Mouse (Mus musculus) heart, adult 18-20 months (tissue): Measurements from ENCODE around the gene Glyat. TPM values are rescaled to one million over a fixed set of nuclear protein-coding genes. Genes with fewer than 3 reads are reported as not detected.
A peak's percentile ranks its signal among the peaks of the same experiment; 100 is the strongest.
"Not testable (repeated sequence)": the region's sequence is repeated elsewhere in the genome, so short reads cannot be mapped to it uniquely, and the experiment has no call there.

Source experiments
- DNase-seq, 2 experiments: peaks; one replicate each; pipeline ENCODE4 v3.0.0; 2021 to 2022; ENCODE audit warnings: mixed read lengths in 1 of 2
- long read RNA-seq, 2 experiments: library from polyadenylated mRNA; stranded (forward); transcript quantifications; one replicate each; pipeline ENCODE4 v2.0.0; 2021
- total RNA-seq, 2 experiments: library from RNA; stranded (reverse); gene quantifications; 2 replicates each; pipeline ENCODE4 v1.2.3; 2021

Glyat gene
- not detected for total RNA-seq
- long read RNA-seq, experiment 1: 0 reads
- long read RNA-seq, experiment 2: 0 reads

GRCm38 (mm10) chr19:12633176-12633575 lies at the start of gene Glyat:
Gene Glyat (plus strand): TSS chr19:12633308.
- no peak for DNase-seq

GRCm38 (mm10) chr19:12585310-12585709 lies 47.8 kb upstream of the Glyat start:
- DNase-seq: peak; percentile 30 to 60

- peak; percentile 83 to 85 for DNase-seq
These were observed 41.2 kb upstream of the Glyat start for GRCm38 (mm10) chr19:12591908-12592307.

- no peak for DNase-seq
These were observed 38.0 kb upstream of the Glyat start for GRCm38 (mm10) chr19:12595135-12595529.

GRCm38 (mm10) chr19:12595530-12596289 lies 37.4 kb upstream of the Glyat start:
- DNase-seq: peak; percentile 55 to 58

GRCm38 (mm10) chr19:12596290-12597072 lies 36.6 kb upstream of the Glyat start:
- no peak for DNase-seq

GRCm38 (mm10) chr19:12597073-12597405 lies 36.1 kb upstream of the Glyat start:
- DNase-seq: no peak

GRCm38 (mm10) chr19:12598674-12599073 lies 34.4 kb upstream of the Glyat start:
- DNase-seq: no peak

GRCm38 (mm10) chr19:12599674-12600073 lies 33.4 kb upstream of the Glyat start, which contains the start of gene Gm4952:
Gene Gm4952 (plus strand): TSS chr19:12599974.
- no peak for DNase-seq

- no peak for DNase-seq
These were observed 32.2 kb upstream of the Glyat start for GRCm38 (mm10) chr19:12600684-12601480.

- no peak for DNase-seq
These were observed 24.8 kb upstream of the Glyat start for GRCm38 (mm10) chr19:12608336-12608735.

- DNase-seq: no peak
These were observed 19.5 kb upstream of the Glyat start for GRCm38 (mm10) chr19:12613646-12614045.

GRCm38 (mm10) chr19:12634259-12634658 lies 1.2 kb downstream of the Glyat start:
- no peak for DNase-seq

- DNase-seq: no peak
These were observed 1.9 kb downstream of the Glyat start for GRCm38 (mm10) chr19:12634963-12635362.

- no peak for DNase-seq
These were observed 3.8 kb downstream of the Glyat start for GRCm38 (mm10) chr19:12636863-12637262.

- no peak for DNase-seq
These were observed 4.9 kb downstream of the Glyat start for GRCm38 (mm10) chr19:12638049-12638448.

GRCm38 (mm10) chr19:12649511-12649910 lies 16.4 kb downstream of the Glyat start:
- DNase-seq: no peak

GRCm38 (mm10) chr19:12666156-12666555 lies 33.0 kb downstream of the Glyat start:
- no peak for DNase-seq

GRCm38 (mm10) chr19:12668601-12669000 lies 35.5 kb downstream of the Glyat start:
- not testable (repeated sequence) for DNase-seq

GRCm38 (mm10) chr19:12670139-12670538 lies 37.0 kb downstream of the Glyat start, which contains the start of gene Olfr1442:
Gene Olfr1442 (plus strand): TSS chr19:12670439.
- no peak for DNase-seq

GRCm38 (mm10) chr19:12671051-12671450 lies 37.9 kb downstream of the Glyat start:
- no peak for DNase-seq

- DNase-seq: no peak
These were observed 44.7 kb downstream of the Glyat start, which contains the start of gene Olfr1443 for GRCm38 (mm10) chr19:12677812-12678211. Gene Olfr1443 (plus strand): TSS chr19:12678112.
